Mouse (Mus musculus): ENCODE data around the gene Gpx1.

Gpx1 gene

GRCm38 (mm10) chr9:108339886-108340257, 1.2 kb downstream of the Gpx1 start:
- DNase-seq (ENCODE audit: low read depth, low spot score), result peak; percentile 31

GRCm38 (mm10) chr9:108340258-108341138, 1.8 kb downstream of the Gpx1 start:
- peak; percentile 12 for DNase-seq (ENCODE audit: low read depth, low spot score)

- no peak for DNase-seq (ENCODE audit: low read depth, low spot score)
Observed at GRCm38 (mm10) chr9:108341139-108341475, 2.4 kb downstream of the Gpx1 start.

- peak; percentile 13 for DNase-seq (ENCODE audit: low read depth, low spot score)
Observed at GRCm38 (mm10) chr9:108341801-108342200, 3.1 kb downstream of the Gpx1 start.

GRCm38 (mm10) chr9:108342301-108342831, 3.7 kb downstream of the Gpx1 start:
- no peak for DNase-seq (ENCODE audit: low read depth, low spot score)

GRCm38 (mm10) chr9:108343331-108343730, 4.6 kb downstream of the Gpx1 start:
- DNase-seq (ENCODE audit: low read depth, low spot score), result no peak

- DNase-seq (ENCODE audit: low read depth, low spot score), result no peak
Observed at GRCm38 (mm10) chr9:108343835-108344234, 5.1 kb downstream of the Gpx1 start.

- no peak for DNase-seq (ENCODE audit: low read depth, low spot score)
Observed at GRCm38 (mm10) chr9:108344471-108344870, 5.8 kb downstream of the Gpx1 start.

- DNase-seq (ENCODE audit: low read depth, low spot score), result no peak
Observed at GRCm38 (mm10) chr9:108347024-108347423, 8.3 kb downstream of the Gpx1 start.

GRCm38 (mm10) chr9:108347540-108348289, 9.0 kb downstream of the Gpx1 start, which contains the start of gene Usp4:
Gene Usp4, plus strand, starts transcription at chr9:108347853.
- DNase-seq (ENCODE audit: low read depth, low spot score), result peak; percentile 78

GRCm38 (mm10) chr9:108348290-108348680, 9.6 kb downstream of the Gpx1 start:
- DNase-seq (ENCODE audit: low read depth, low spot score), result no peak

GRCm38 (mm10) chr9:108349727-108350126, 11.0 kb downstream of the Gpx1 start:
- no peak for DNase-seq (ENCODE audit: low read depth, low spot score)

- no peak for DNase-seq (ENCODE audit: low read depth, low spot score)
Observed at GRCm38 (mm10) chr9:108378234-108378633, 39.5 kb downstream of the Gpx1 start.

- DNase-seq (ENCODE audit: low read depth, low spot score), result no peak
Observed at GRCm38 (mm10) chr9:108378736-108379135, 40.0 kb downstream of the Gpx1 start.

GRCm38 (mm10) chr9:108379294-108379693, 40.6 kb downstream of the Gpx1 start:
- no peak for DNase-seq (ENCODE audit: low read depth, low spot score)

GRCm38 (mm10) chr9:108381382-108381781, 42.7 kb downstream of the Gpx1 start:
- DNase-seq (ENCODE audit: low read depth, low spot score), result no peak

- DNase-seq (ENCODE audit: low read depth, low spot score), result peak; percentile 55
Observed at GRCm38 (mm10) chr9:108385006-108385405, 46.3 kb downstream of the Gpx1 start.

- DNase-seq (ENCODE audit: low read depth, low spot score), result no peak
Observed at GRCm38 (mm10) chr9:108386816-108387215, 48.1 kb downstream of the Gpx1 start.

GRCm38 (mm10) chr9:108388601-108389000, 49.9 kb downstream of the Gpx1 start:
- no peak for DNase-seq (ENCODE audit: low read depth, low spot score)

- DNase-seq (ENCODE audit: low read depth, low spot score), result no peak
Observed at GRCm38 (mm10) chr9:108389220-108389619, 50.5 kb downstream of the Gpx1 start.

Measured in ES-CJ7 (cell line).